Mouse (Mus musculus) intestine, embryonic 16.5 days (tissue): ENCODE measurements around the gene Lyar. TPM values are rescaled to one million over a fixed set of nuclear protein-coding genes. Genes with fewer than 3 reads are reported as not detected.

ENCODE experiments used
- ATAC-seq: fragments of 200-750 bp; cut with Nextera tagmentation; 2 replicates; pipeline ENCODE4 v1.8.0; 2017; ENCODE audit warnings: moderate TSS enrichment, moderate library complexity
- H3K27ac ChIP-seq: fragments of 300-500 bp; sonication (generic); 2 replicates; pipeline ENCODE4 v1.5.1; 2014; ENCODE audit warnings: mild to moderate bottlenecking, low read length
- H3K27me3 ChIP-seq: fragments of 300-500 bp; sonication (generic); replicated peaks from 2 replicates; pipeline ENCODE4 v1.6.1; 2014; ENCODE audit warnings: low read length, control low read depth, mixed read lengths; ENCODE audit not compliant: control insufficient read depth, insufficient read depth
- H3K36me3 ChIP-seq: fragments of 300-500 bp; sonication (generic); 2 replicates; pipeline ENCODE4 v1.6.1; 2014; ENCODE audit warnings: low read length, control low read depth; ENCODE audit not compliant: control insufficient read depth, insufficient read depth
- H3K4me1 ChIP-seq: fragments of 300-500 bp; sonication (generic); 2 replicates; pipeline ENCODE4 v1.6.1; 2014; ENCODE audit warnings: low read length, control low read depth, mixed read lengths; ENCODE audit not compliant: control insufficient read depth, insufficient read depth
- H3K4me2 ChIP-seq: fragments of 300-500 bp; sonication (generic); 2 replicates; pipeline ENCODE4 v1.6.1; 2014; ENCODE audit warnings: low read depth, low read length, control low read depth
- H3K4me3 ChIP-seq: fragments of 300-500 bp; sonication (generic); 2 replicates; pipeline ENCODE4 v1.5.1; 2014; ENCODE audit warnings: mild to moderate bottlenecking, low read length
- H3K9ac ChIP-seq: fragments of 300-500 bp; sonication (generic); 2 replicates; pipeline ENCODE4 v1.6.1; 2014; ENCODE audit warnings: low read depth, low read length
- H3K9me3 ChIP-seq: fragments of 300-500 bp; sonication (generic); 2 replicates; pipeline ENCODE4 v1.6.1; 2016; ENCODE audit warnings: low read length, control low read depth; ENCODE audit not compliant: control insufficient read depth
- WGBS: fragments of 180-500 bp; shearing (Covaris S2); extraction: QIAGEN DNeasy Blood & Tissue Kit; methylation state at CpG from one replicate; pipeline ENCODE4 v1.1.7; 2014; 5-methylcytosine and 5-hydroxymethylcytosine counted together
- polyA plus RNA-seq: library from polyadenylated mRNA; unstranded; fragments of >200 nt; fragmentation: Nextera tagmentation; extraction: Ambion mirVana; gene quantifications from 2 replicates; pipeline ENCODE4 v1.2.1, GENCODE M21; 2015

The Lyar gene
- polyA plus RNA-seq, result 66.3 and 81.5 TPM in 2 replicates

GRCm38 (mm10) chr5:38220328-38220912, at the start of gene Lyar, which contains the start of gene Zbtb49:
Gene Lyar (plus strand): TSS chr5:38220470.
Gene Zbtb49 (minus strand): TSS chr5:38220457.
- H3K36me3 ChIP-seq, result 0 out of 2 replicates have a peak, but pooled peaks cover 2% of the 10 kb centered on the region
- peak within 1 kb of the TSS; percentile 85 for H3K9ac ChIP-seq
- H3K4me2 ChIP-seq, result peak within 1 kb of the TSS; percentile 64
- peak; percentile 96 for ATAC-seq
- H3K4me1 ChIP-seq, result peaks cover 14% of the 10 kb centered on the region
- H3K27ac ChIP-seq, result peak within 1 kb of the TSS; percentile 55; the same call in 1 of the 2 replicates
- H3K4me3 ChIP-seq, result peak within 1 kb of the TSS; percentile 82
- H3K27me3 ChIP-seq, result no peaks in the 10 kb centered on the region
- H3K9me3 ChIP-seq, result no peaks in the 10 kb centered on the region
- WGBS, result 0% methylated on average over 55 of the region's 55 CpGs

- Histone ChIP-seq H3K9ac (no peak overlapping the region), H3K4me1 (no peaks in the 10 kb centered on the region), H3K4me3 (no peak overlapping the region)
Observed at GRCm38 (mm10) chr5:38173766-38174165, 46.5 kb upstream of the Lyar start.

GRCm38 (mm10) chr5:38174256-38174912, 45.9 kb upstream of the Lyar start:
- ATAC-seq, result no peak

More at GRCm38 (mm10) chr5:38173766-38174165, 46.5 kb upstream of the Lyar start:
- Histone ChIP-seq H3K27ac (no peak overlapping the region), H3K4me2 (no peak overlapping the region), H3K36me3 (no peaks in the 10 kb centered on the region), H3K9me3 (no peaks in the 10 kb centered on the region; the same call in 1 of the 2 replicates), H3K27me3 (no peaks in the 10 kb centered on the region; the same call in 1 of the 2 replicates)
- ATAC-seq, result no peak
- WGBS, result 40% methylated on average over 5 of the region's 5 CpGs

GRCm38 (mm10) chr5:38184688-38185285, 35.5 kb upstream of the Lyar start:
- H3K4me2 ChIP-seq, result no peak overlapping the region
- no peak for ATAC-seq
- H3K4me1 ChIP-seq, result no peaks in the 10 kb centered on the region
- H3K4me3 ChIP-seq, result no peak overlapping the region
- no peak overlapping the region for H3K9ac ChIP-seq
- H3K9me3 ChIP-seq, result no peaks in the 10 kb centered on the region
- H3K27me3 ChIP-seq, result no peaks in the 10 kb centered on the region; the same call in 1 of the 2 replicates
- no peak overlapping the region for H3K27ac ChIP-seq
- 78% methylated on average over 6 of the region's 6 CpGs for WGBS
- H3K36me3 ChIP-seq, result no peaks in the 10 kb centered on the region

More at GRCm38 (mm10) chr5:38174256-38174912, 45.9 kb upstream of the Lyar start:
- Histone ChIP-seq H3K9ac (no peak overlapping the region), H3K36me3 (no peaks in the 10 kb centered on the region), H3K4me1 (no peaks in the 10 kb centered on the region), H3K27me3 (no peaks in the 10 kb centered on the region; the same call in 1 of the 2 replicates), H3K4me2 (no peak overlapping the region), H3K27ac (no peak overlapping the region), H3K4me3 (no peak overlapping the region), H3K9me3 (no peaks in the 10 kb centered on the region; the same call in 1 of the 2 replicates)
- 82% methylated on average over 16 of the region's 16 CpGs for WGBS

GRCm38 (mm10) chr5:38187006-38187405, 33.3 kb upstream of the Lyar start:
- Histone ChIP-seq H3K27me3 (no peaks in the 10 kb centered on the region; the same call in 1 of the 2 replicates), H3K9ac (no peak overlapping the region), H3K36me3 (no peaks in the 10 kb centered on the region), H3K4me3 (no peak overlapping the region), H3K27ac (no peak overlapping the region), H3K9me3 (no peaks in the 10 kb centered on the region), H3K4me2 (no peak overlapping the region), H3K4me1 (no peaks in the 10 kb centered on the region)
- WGBS, result 79% methylated on average over 2 of the region's 2 CpGs
- ATAC-seq, result no peak

GRCm38 (mm10) chr5:38190907-38191306, 29.4 kb upstream of the Lyar start:
- no peaks in the 10 kb centered on the region for H3K4me1 ChIP-seq
- H3K9ac ChIP-seq, result no peak overlapping the region
- no peaks in the 10 kb centered on the region for H3K36me3 ChIP-seq
- ATAC-seq, result no peak
- H3K4me3 ChIP-seq, result no peak overlapping the region
- no peaks in the 10 kb centered on the region for H3K9me3 ChIP-seq
- 90% methylated on average over 3 of the region's 3 CpGs for WGBS
- no peaks in the 10 kb centered on the region; the same call in 1 of the 2 replicates for H3K27me3 ChIP-seq
- no peak overlapping the region for H3K4me2 ChIP-seq
- no peak overlapping the region for H3K27ac ChIP-seq

GRCm38 (mm10) chr5:38194946-38195345, 25.3 kb upstream of the Lyar start:
- H3K9me3 ChIP-seq, result no peaks in the 10 kb centered on the region
- no peaks in the 10 kb centered on the region for H3K4me1 ChIP-seq
- no peak overlapping the region for H3K27ac ChIP-seq
- 48% methylated on average over 2 of the region's 2 CpGs for WGBS
- ATAC-seq, result no peak
- H3K4me3 ChIP-seq, result no peak overlapping the region
- no peak overlapping the region for H3K4me2 ChIP-seq
- no peaks in the 10 kb centered on the region for H3K36me3 ChIP-seq
- no peak overlapping the region for H3K9ac ChIP-seq
- H3K27me3 ChIP-seq, result no peaks in the 10 kb centered on the region

GRCm38 (mm10) chr5:38195941-38196340, 24.3 kb upstream of the Lyar start:
- no peaks in the 10 kb centered on the region for H3K4me1 ChIP-seq
- no peak overlapping the region for H3K27ac ChIP-seq
- no peak overlapping the region for H3K9ac ChIP-seq
- H3K4me3 ChIP-seq, result no peak overlapping the region
- no peaks in the 10 kb centered on the region for H3K9me3 ChIP-seq
- no peak for ATAC-seq
- H3K36me3 ChIP-seq, result 0 out of 2 replicates have a peak, but pooled peaks cover 4% of the 10 kb centered on the region
- no peaks in the 10 kb centered on the region for H3K27me3 ChIP-seq
- no peak overlapping the region for H3K4me2 ChIP-seq

GRCm38 (mm10) chr5:38196821-38197481, 23.3 kb upstream of the Lyar start:
- WGBS, result 52% methylated on average over 5 of the region's 5 CpGs
- ATAC-seq, result peak; percentile 35
- H3K9ac ChIP-seq, result no peak overlapping the region

More at GRCm38 (mm10) chr5:38196821-38197481, 23.3 kb upstream of the Lyar start:
- Histone ChIP-seq H3K27me3 (no peaks in the 10 kb centered on the region), H3K4me2 (no peak overlapping the region), H3K4me1 (no peaks in the 10 kb centered on the region), H3K36me3 (peaks cover 11% of the 10 kb centered on the region; the same call in 1 of the 2 replicates), H3K27ac (no peak overlapping the region), H3K4me3 (no peak overlapping the region), H3K9me3 (no peaks in the 10 kb centered on the region)
